Mouse (Mus musculus) bone marrow, adult 2 months (tissue): ENCODE results near the gene Pomgnt1. TPM values are rescaled to one million over a fixed set of nuclear protein-coding genes. Genes with fewer than 3 reads are reported as not detected.
A peak's percentile ranks its signal among the peaks of the same experiment; 100 is the strongest.

ENCODE experiments used
- H3K27ac ChIP-seq: fragments of 200-500 bp; 2 replicates; pipeline ENCODE4 v1.5.1; 2012; ENCODE audit warnings: low read depth, mild to moderate bottlenecking, control low read depth, inconsistent platforms, low read length; ENCODE audit not compliant: control insufficient read depth, poor library complexity, insufficient read depth
- H3K4me1 ChIP-seq: fragments of 200-500 bp; 2 replicates; pipeline ENCODE4 v1.6.1; 2011; ENCODE audit warnings: low read length; ENCODE audit not compliant: control insufficient read depth, insufficient read depth
- H3K4me3 ChIP-seq: fragments of 200-500 bp; replicated peaks from 2 replicates; pipeline ENCODE3; 2011; ENCODE audit warnings: mild to moderate bottlenecking, low read depth, low read length, control low read depth; ENCODE audit not compliant: control insufficient read depth
- CTCF ChIP-seq: fragments of 200-500 bp; IDR thresholded peaks from 2 replicates; pipeline ENCODE4 v1.5.1; 2011; ENCODE audit warnings: low read length, control low read depth; ENCODE audit not compliant: control insufficient read depth, insufficient read depth
- POLR2A ChIP-seq: fragments of 200-500 bp; IDR thresholded peaks from 2 replicates; pipeline ENCODE4 v1.6.1; 2011; ENCODE audit warnings: low read depth, mild to moderate bottlenecking, control low read depth, low read length, borderline replicate concordance; ENCODE audit not compliant: control insufficient read depth
- WGBS: fragments of 180-500 bp; shearing (Covaris S2); methylation state at CpG from one replicate; pipeline ENCODE4 v1.1.7; 2018; 5-methylcytosine and 5-hydroxymethylcytosine counted together
- polyA plus RNA-seq: library from polyadenylated mRNA; stranded (reverse); fragments of >200 nt; gene quantifications from 2 replicates; pipeline ENCODE4 v1.2.4, GENCODE M21; 2011; ENCODE audit warnings: low replicate concordance; ENCODE audit not compliant: missing spikeins, insufficient read depth, insufficient read length

Gene Pomgnt1
- polyA plus RNA-seq, 1 experiment = 14.5 TPM

- no peaks in the 10 kb centered on the region; the same call in 1 of the 2 replicates for H3K4me1 ChIP-seq
- no peak for TF ChIP-seq CTCF
- TF ChIP-seq POLR2A = no peak
- no peak overlapping the region for H3K4me3 ChIP-seq
- WGBS = 4% methylated on average over 7 of the region's 7 CpGs
- no peak overlapping the region for H3K27ac ChIP-seq
Measured at GRCm38 (mm10) chr4:116143317-116143811, 19.7 kb downstream of the Pomgnt1 start.

- H3K4me3 ChIP-seq = peak overlapping the region; percentile 58
- no peak overlapping the region for H3K27ac ChIP-seq
- no peak for TF ChIP-seq CTCF
- no peak; the same call in 1 of the 2 replicates for TF ChIP-seq POLR2A
- under 1% methylated on average over 47 of the region's 47 CpGs for WGBS
- no peaks in the 10 kb centered on the region for H3K4me1 ChIP-seq
Measured at GRCm38 (mm10) chr4:116143891-116144717, 20.5 kb downstream of the Pomgnt1 start.

- Histone ChIP-seq H3K4me1 (no peaks in the 10 kb centered on the region; the same call in 1 of the 2 replicates), H3K27ac (no peak overlapping the region), H3K4me3 (peak overlapping the region; percentile 90)
- TF ChIP-seq POLR2A (no peak), CTCF (no peak)
- WGBS = 33% methylated on average over 6 of the region's 6 CpGs
Measured at GRCm38 (mm10) chr4:116149812-116150155, 26.1 kb downstream of the Pomgnt1 start.

- 5% methylated on average over 73 of the region's 73 CpGs for WGBS
- Histone ChIP-seq H3K4me1 (no peaks in the 10 kb centered on the region; the same call in 1 of the 2 replicates), H3K4me3 (peak overlapping the region; percentile 90), H3K27ac (peak overlapping the region; percentile 83)
- TF ChIP-seq CTCF (no peak), POLR2A (peak; percentile 71; the same call in 1 of the 2 replicates)
Measured at GRCm38 (mm10) chr4:116150156-116150861, 26.7 kb downstream of the Pomgnt1 start.

- Histone ChIP-seq H3K4me3 (peak overlapping the region; percentile 57), H3K4me1 (no peaks in the 10 kb centered on the region; the same call in 1 of the 2 replicates), H3K27ac (no peak overlapping the region)
- 25% methylated on average over 4 of the region's 4 CpGs for WGBS
- TF ChIP-seq CTCF (no peak), POLR2A (no peak)
Measured at GRCm38 (mm10) chr4:116150862-116151221, 27.2 kb downstream of the Pomgnt1 start.

GRCm38 (mm10) chr4:116151238-116151637 lies 27.6 kb downstream of the Pomgnt1 start, which contains the start of gene Lurap1:
Gene Lurap1 (minus strand): TSS chr4:116151338.
- H3K4me1 ChIP-seq = no peaks in the 10 kb centered on the region; the same call in 1 of the 2 replicates
- peak within 1 kb of the TSS; percentile 83 for H3K27ac ChIP-seq
- WGBS = 63% methylated on average over 6 of the region's 6 CpGs
- no peak for TF ChIP-seq CTCF
- no peak for TF ChIP-seq POLR2A
- H3K4me3 ChIP-seq = peak within 1 kb of the TSS; percentile 90

GRCm38 (mm10) chr4:116152702-116153101 lies 29.1 kb downstream of the Pomgnt1 start:
- H3K27ac ChIP-seq = no peak overlapping the region
- no peaks in the 10 kb centered on the region; the same call in 1 of the 2 replicates for H3K4me1 ChIP-seq
- WGBS = 92% methylated on average over 15 of the region's 15 CpGs
- no peak for TF ChIP-seq POLR2A
- TF ChIP-seq CTCF = no peak
- H3K4me3 ChIP-seq = no peak overlapping the region

GRCm38 (mm10) chr4:116157882-116158281 lies 34.2 kb downstream of the Pomgnt1 start:
- Histone ChIP-seq H3K27ac (no peak overlapping the region), H3K4me1 (no peaks in the 10 kb centered on the region), H3K4me3 (no peak overlapping the region)
- no peak for TF ChIP-seq CTCF
- TF ChIP-seq POLR2A = no peak
- WGBS = 90% methylated on average over 2 of the region's 2 CpGs
